9 mouse cellular contexts compared by ENCODE assay signal in genomic region chr3:123116903-123117302, GRCm38 (mm10).
DNase-seq lines count a peak whose midpoint lies in the region; ATAC-seq and TF ChIP-seq lines count a peak whose summit lies in the region.
"Had no signal": no experiment of that assay in that cellular context is flagged by ENCODE, and none has a peak within 500 bp of the region (broad histone marks: within the 10 kb centered on the region; RNA-seq: fewer than 3 reads in every experiment).

No protein-coding gene starts in this region.

- 0 out of 2 replicates have a peak overlapping the region, but pooled peaks have one; percentile 0 for H3K4me2 ChIP-seq in hindbrain, postnatal 0 days (ENCODE audit: low read depth, low read length)
- no peak overlapping the region for H3K4me2 ChIP-seq in hindbrain, embryonic 13.5 days
- peak overlapping the region; percentile 37 for H3K4me2 ChIP-seq in liver, embryonic 15.5 days

- no peaks in the 10 kb centered on the region for H3K27me3 ChIP-seq in hindbrain, postnatal 0 days (ENCODE audit: insufficient read depth, low read length)
- H3K27me3 ChIP-seq in hindbrain, embryonic 13.5 days: peaks cover 4% of the 10 kb centered on the region; the same call in 1 of the 2 replicates
- no peaks in the 10 kb centered on the region for H3K27me3 ChIP-seq in liver, embryonic 15.5 days
- H3K27me3 ChIP-seq in thymus, adult 2 months (ENCODE audit: control insufficient read depth, insufficient read depth, low read length): no peaks in the 10 kb centered on the region

- TF ChIP-seq POLR2A in thymus, adult 2 months (IDR thresholded peaks at IDR 0.05; ENCODE audit: control insufficient read depth, extremely low read depth, insufficient read depth, low read length, poor library complexity): no peak

- H3K9ac ChIP-seq in hindbrain, postnatal 0 days (replicated peaks; ENCODE audit: low read length): no peak overlapping the region
- no peak overlapping the region for H3K9ac ChIP-seq in hindbrain, embryonic 13.5 days
- no peak overlapping the region for H3K9ac ChIP-seq in liver, embryonic 15.5 days

- ATAC-seq in hindbrain, postnatal 0 days: no peak
- ATAC-seq in hindbrain, embryonic 13.5 days (ENCODE audit: low FRiP score): no peak
- ATAC-seq in granulocyte monocyte progenitor cell, adult 5-6 weeks (replicated peaks; ENCODE audit: poor library complexity, severe bottlenecking): peak; percentile 84
- no peak for ATAC-seq in liver, embryonic 15.5 days (ENCODE audit: insufficient read depth)
- ATAC-seq in frontal cortex, adult (ENCODE audit: low TSS enrichment): no peak

- H3K9me3 ChIP-seq in hindbrain, postnatal 0 days (ENCODE audit: low read length): no peaks in the 10 kb centered on the region
- no peaks in the 10 kb centered on the region for H3K9me3 ChIP-seq in hindbrain, embryonic 13.5 days
- no peaks in the 10 kb centered on the region for H3K9me3 ChIP-seq in liver, embryonic 15.5 days (replicated peaks)

- 0 out of 2 replicates have a peak, but pooled peaks cover 6% of the 10 kb centered on the region for H3K4me1 ChIP-seq in hindbrain, postnatal 0 days (ENCODE audit: insufficient read depth, low read length)
- peaks cover 6% of the 10 kb centered on the region; the same call in 1 of the 2 replicates for H3K4me1 ChIP-seq in hindbrain, embryonic 13.5 days (replicated peaks)
- H3K4me1 ChIP-seq in liver, embryonic 15.5 days (replicated peaks): no peaks in the 10 kb centered on the region; the same call in 1 of the 2 replicates
- peaks cover 8% of the 10 kb centered on the region for H3K4me1 ChIP-seq in thymus, adult 2 months (replicated peaks; ENCODE audit: control insufficient read depth, insufficient read depth, low read length)

- no peak for TF ChIP-seq CTCF in hindbrain, postnatal 0 days (IDR thresholded peaks at IDR 0.05; ENCODE audit: low read depth)
- no peak for TF ChIP-seq CTCF in left cerebral cortex, adult 2 months (IDR thresholded peaks at IDR 0.05)
- no peak for TF ChIP-seq CTCF in thymus, adult 2 months (IDR thresholded peaks at IDR 0.05; ENCODE audit: borderline replicate concordance, control insufficient read depth, extremely low read depth, insufficient read depth, low read length, poor library complexity)

- no peak for DNase-seq in hindbrain, postnatal 0 days (ENCODE audit: low spot score)
- DNase-seq in R1 (ENCODE audit: low read depth, low spot score): peak; percentile 22
- DNase-seq in left cerebral cortex, adult 2 months (ENCODE audit: extremely low spot score in 1 of 2, low spot score in 2 of 2): no peak
- no peak for DNase-seq in thymus, adult 2 months
- DNase-seq: left cerebral cortex, postnatal 4 days had no signal

- no peak overlapping the region for H3K27ac ChIP-seq in hindbrain, postnatal 0 days
- H3K27ac ChIP-seq in hindbrain, embryonic 13.5 days: no peak overlapping the region
- no peak overlapping the region for H3K27ac ChIP-seq in liver, embryonic 15.5 days (replicated peaks)
- H3K27ac ChIP-seq in left cerebral cortex, adult 2 months: no peak overlapping the region
- H3K27ac ChIP-seq in thymus, adult 2 months (ENCODE audit: control insufficient read depth, insufficient read depth, low read length): no peak overlapping the region

- intact Hi-C loops in left cerebral cortex, adult 2 months (cut with DNase I): loop anchor here (5.0 kb wide), 1 partner anchor 40 kb away; no protein-coding TSS in a partner anchor

- no peak overlapping the region for H3K4me3 ChIP-seq in hindbrain, postnatal 0 days (ENCODE audit: low read length)
- no peak overlapping the region for H3K4me3 ChIP-seq in hindbrain, embryonic 13.5 days
- no peak overlapping the region for H3K4me3 ChIP-seq in liver, embryonic 15.5 days (replicated peaks)
- no peak overlapping the region for H3K4me3 ChIP-seq in left cerebral cortex, adult 2 months
- H3K4me3 ChIP-seq in thymus, adult 2 months (ENCODE audit: control insufficient read depth, insufficient read depth, low read length): no peak overlapping the region

- 52% methylated on average over 16 of the region's 16 CpGs for WGBS in hindbrain, postnatal 0 days
- 62% methylated on average over 16 of the region's 16 CpGs for WGBS in hindbrain, embryonic 13.5 days
- 14% methylated on average over 16 of the region's 16 CpGs for WGBS in liver, embryonic 15.5 days (ENCODE audit: insufficient replicate concordance)
- WGBS in thymus, adult 2 months: 11% methylated on average over 16 of the region's 16 CpGs

- H3K36me3 ChIP-seq in hindbrain, postnatal 0 days (ENCODE audit: insufficient read depth, low read length): no peaks in the 10 kb centered on the region
- no peaks in the 10 kb centered on the region for H3K36me3 ChIP-seq in hindbrain, embryonic 13.5 days
- H3K36me3 ChIP-seq in liver, embryonic 15.5 days (replicated peaks): no peaks in the 10 kb centered on the region
- H3K36me3 ChIP-seq in thymus, adult 2 months (ENCODE audit: control insufficient read depth, insufficient read depth, low read length): no peaks in the 10 kb centered on the region
